8 mouse cellular contexts compared by ENCODE assay signal in genomic region chr7:34938636-34939261, GRCm38 (mm10). TPM values are rescaled to one million over a fixed set of nuclear protein-coding genes. Genes with fewer than 3 reads are reported as not detected.
DNase-seq lines count a peak whose midpoint lies in the region; ATAC-seq and TF ChIP-seq lines count a peak whose summit lies in the region.

No protein-coding gene starts in this region.

- DNase-seq in layer of hippocampus, adult 2 months (ENCODE audit: low spot score in 2 of 2): no peak
- no peak for DNase-seq in layer of hippocampus, adult 8-10 months (ENCODE audit: low spot score in 2 of 2)
- no peak for DNase-seq in forebrain, embryonic 11.5 days (ENCODE audit: low spot score)
- DNase-seq in retina, embryonic 14.5 days (ENCODE audit: low spot score): peak; percentile 65
- no peak for DNase-seq in adrenal gland, postnatal 25 days
- DNase-seq in cerebellum, postnatal 4 days (ENCODE audit: low spot score in 2 of 2): no peak

- peaks cover 19% of the 10 kb centered on the region for H3K4me1 ChIP-seq in forebrain, embryonic 11.5 days (replicated peaks; ENCODE audit: control insufficient read depth, insufficient read depth, low read length)
- H3K4me1 ChIP-seq in limb, embryonic 13.5 days: peaks cover 31% of the 10 kb centered on the region

- H3K27me3 ChIP-seq in forebrain, embryonic 11.5 days (ENCODE audit: control insufficient read depth, insufficient read depth, low read length): no peaks in the 10 kb centered on the region
- H3K27me3 ChIP-seq in limb, embryonic 13.5 days: no peaks in the 10 kb centered on the region

- no peak for TF ChIP-seq CTCF in layer of hippocampus, adult 2 months (conservative IDR thresholded peaks at IDR 0.05)

- peaks cover 4% of the 10 kb centered on the region; the same call in 1 of the 2 replicates for H3K9me3 ChIP-seq in forebrain, embryonic 11.5 days (ENCODE audit: control insufficient read depth, low read length)
- peaks cover 10% of the 10 kb centered on the region for H3K9me3 ChIP-seq in limb, embryonic 13.5 days

- ATAC-seq in forebrain, embryonic 11.5 days (replicated peaks; ENCODE audit: low FRiP score): peak; percentile 42
- 0 out of 2 replicates have a peak, but pooled peaks have one; percentile 22 for ATAC-seq in limb, embryonic 13.5 days (ENCODE audit: low FRiP score, low read depth)
- ATAC-seq in erythroblast, adult 5-6 weeks (replicated peaks; ENCODE audit: low FRiP score, poor library complexity, severe bottlenecking): no peak

- no peak overlapping the region for H3K4me3 ChIP-seq in layer of hippocampus, adult 2 months
- H3K4me3 ChIP-seq in forebrain, embryonic 11.5 days (ENCODE audit: low read depth, low read length): no peak overlapping the region
- no peak overlapping the region for H3K4me3 ChIP-seq in limb, embryonic 13.5 days

- 10% methylated on average over 6 of the region's 7 CpGs for WGBS in forebrain, embryonic 11.5 days
- WGBS in limb, embryonic 13.5 days: 48% methylated on average over 7 of the region's 7 CpGs

- H3K36me3 ChIP-seq in forebrain, embryonic 11.5 days (ENCODE audit: control insufficient read depth, insufficient read depth, low read length): peaks cover 4% of the 10 kb centered on the region; the same call in 1 of the 2 replicates
- H3K36me3 ChIP-seq in limb, embryonic 13.5 days: peaks cover 41% of the 10 kb centered on the region

- H3K4me2 ChIP-seq in forebrain, embryonic 11.5 days (ENCODE audit: low read depth, low read length, severe bottlenecking): no peak overlapping the region
- H3K4me2 ChIP-seq in limb, embryonic 13.5 days (replicated peaks): no peak overlapping the region

- peak overlapping the region; percentile 14; the same call in 1 of the 2 replicates for H3K9ac ChIP-seq in forebrain, embryonic 11.5 days (ENCODE audit: low read length)
- H3K9ac ChIP-seq in limb, embryonic 13.5 days: no peak overlapping the region

- H3K27ac ChIP-seq in layer of hippocampus, adult 2 months: peak overlapping the region; percentile 75; the same call in 1 of the 2 replicates
- H3K27ac ChIP-seq in forebrain, embryonic 11.5 days (ENCODE audit: low read depth, low read length): peak overlapping the region; percentile 86
- peak overlapping the region; percentile 85 for H3K27ac ChIP-seq in limb, embryonic 13.5 days

RNA-seq across cellular contexts. Expression of gene Pepd, which starts 26.6 kb away (rescaled TPM):
- total RNA-seq in layer of hippocampus, adult 2 months (2021): 10 to 100 TPM; 31.4 to 31.8 TPM
- total RNA-seq in layer of hippocampus, adult 8-10 months (2022): 10 to 100 TPM; 31.5 to 40.8 (median 37.0) TPM
- 58.4 and 65.5 TPM in 2 replicates for polyA plus RNA-seq in forebrain, embryonic 11.5 days (2014; fragmentation: Nextera tagmentation; extraction: Ambion mirVana)
- 62.6 and 65.0 TPM in 2 replicates for polyA plus RNA-seq in limb, embryonic 13.5 days (2015; fragmentation: Nextera tagmentation; extraction: Ambion mirVana)
- total RNA-seq in adrenal gland, postnatal 25 days (2021): 68.8 and 77.6 TPM in 2 replicates
- total RNA-seq in erythroblast, adult 5-6 weeks (2015; ENCODE audit: low replicate concordance): 28.1 and 29.0 TPM in 2 replicates
- 59.6 and 76.5 TPM in 2 replicates for total RNA-seq in erythroblast, adult 5-6 weeks (2017; ENCODE audit: low replicate concordance)
